Mouse (Mus musculus) myocyte (in vitro differentiated cells): Measurements from ENCODE around the gene Utp3. TPM values are rescaled to one million over a fixed set of nuclear protein-coding genes. Genes with fewer than 3 reads are reported as not detected.

ENCODE experiments used
- H3K27me3 ChIP-seq: one replicate; pipeline ENCODE4 v1.6.1; 2011; ENCODE audit not compliant: control insufficient read depth, insufficient read depth, insufficient read length
- H3K36me3 ChIP-seq: one replicate; pipeline ENCODE4 v1.6.1; 2011; ENCODE audit not compliant: control insufficient read depth, insufficient read depth
- H3K4me2 ChIP-seq: one replicate; pipeline ENCODE4 v1.6.1; 2011; ENCODE audit warnings: low read depth, control low read depth
- H3K4me3 ChIP-seq: one replicate; pipeline ENCODE4 v1.5.1; 2011; ENCODE audit warnings: mild to moderate bottlenecking, control low read depth, moderate library complexity
- H3K79me2 ChIP-seq: one replicate; pipeline ENCODE4 v1.6.1; 2011; ENCODE audit not compliant: control insufficient read depth, insufficient read depth
- H3ac ChIP-seq: one replicate; pipeline ENCODE4 v1.6.1; 2011; ENCODE audit not compliant: control insufficient read depth, insufficient read length
- CEBPB ChIP-seq: IDR thresholded peaks from 2 replicates; pipeline ENCODE4 v1.6.1; 2011; ENCODE audit warnings: mild to moderate bottlenecking, moderate library complexity; ENCODE audit not compliant: poor library complexity, insufficient read depth, severe bottlenecking
- E2F4 ChIP-seq: IDR thresholded peaks from one replicate; pipeline ENCODE4 v1.6.1; 2011; ENCODE audit warnings: mild to moderate bottlenecking, control low read depth, moderate library complexity; ENCODE audit not compliant: insufficient read depth
- MAX ChIP-seq: IDR thresholded peaks from one replicate; pipeline ENCODE4 v1.6.1; 2011; ENCODE audit warnings: low read depth, mild to moderate bottlenecking, control low read depth
- MYOD1 ChIP-seq, 3 experiments: IDR thresholded peaks; one replicate each; pipeline ENCODE4 v1.6.1; 2011; ENCODE audit warnings: control low read depth in 2 of 3, low read depth in 2 of 3, mild to moderate bottlenecking in 2 of 3, moderate library complexity in 1 of 3; ENCODE audit not compliant: insufficient read length in 2 of 3, control insufficient read depth in 1 of 3
- MYOG ChIP-seq, 3 experiments: IDR thresholded peaks; one replicate each; pipeline ENCODE4 v1.6.1; 2011; ENCODE audit warnings: control low read depth in 2 of 3, low read depth in 2 of 3, mild to moderate bottlenecking in 2 of 3; ENCODE audit not compliant: insufficient read length in 2 of 3, control insufficient read depth in 1 of 3, insufficient read depth in 1 of 3
- POLR2A ChIP-seq: IDR thresholded peaks from one replicate; pipeline ENCODE4 v1.6.1; 2011; ENCODE audit warnings: low read depth, mild to moderate bottlenecking, control low read depth, moderate library complexity; ENCODE audit not compliant: insufficient read length
- POLR2AphosphoS2 ChIP-seq: IDR thresholded peaks from one replicate; pipeline ENCODE4 v1.6.1; 2011; ENCODE audit warnings: low read depth, control low read depth; ENCODE audit not compliant: insufficient read length
- REST ChIP-seq: IDR thresholded peaks from one replicate; pipeline ENCODE4 v1.6.1; 2011; ENCODE audit warnings: mild to moderate bottlenecking, control low read depth, moderate library complexity; ENCODE audit not compliant: insufficient read depth, insufficient read length
- SRF ChIP-seq: IDR thresholded peaks from one replicate; pipeline ENCODE4 v1.6.1; 2011; ENCODE audit warnings: low read depth; ENCODE audit not compliant: control insufficient read depth, insufficient read length
- TCF12 ChIP-seq: IDR thresholded peaks from one replicate; pipeline ENCODE4 v1.6.1; 2011; ENCODE audit warnings: mild to moderate bottlenecking, control low read depth; ENCODE audit not compliant: poor library complexity, insufficient read depth, severe bottlenecking
- TCF3 ChIP-seq: IDR thresholded peaks from one replicate; pipeline ENCODE4 v1.6.1; 2011; ENCODE audit warnings: low read depth, control low read depth; ENCODE audit not compliant: insufficient read length
- USF1 ChIP-seq: IDR thresholded peaks from one replicate; pipeline ENCODE4 v1.6.1; 2011; ENCODE audit warnings: low read depth, mild to moderate bottlenecking, control low read depth, moderate library complexity
- polyA plus RNA-seq: library from polyadenylated mRNA; unstranded; fragments of >200 nt; fragmentation: generic; extraction: Trizol; gene quantifications from one replicate; pipeline ENCODE4 v1.2.1, GENCODE M21; 2012; ENCODE audit warnings: missing spikeins

The Utp3 gene
- polyA plus RNA-seq, 1 experiment = 34.5 TPM

- Histone ChIP-seq H3ac (no peak overlapping the region), H3K4me2 (no peak overlapping the region), H3K4me3 (no peak overlapping the region)
These were observed 29.8 kb downstream of the Utp3 start for GRCm38 (mm10) chr5:88584061-88584460.

GRCm38 (mm10) chr5:88586407-88587174 lies 32.3 kb downstream of the Utp3 start:
- Histone ChIP-seq H3K79me2 (peaks cover 8% of the 10 kb centered on the region), H3K27me3 (no peaks in the 10 kb centered on the region), H3K4me2 (no peak overlapping the region), H3K4me3 (no peak overlapping the region), H3ac (no peak overlapping the region), H3K36me3 (no peaks in the 10 kb centered on the region)
- TF ChIP-seq MYOG (IDR thresholded peaks at IDR 0.05; ENCODE audit: control insufficient read depth in 1 of 3, insufficient read depth in 1 of 3, insufficient read length in 2 of 3, low read depth in 2 of 3) (peak in 1 of 3 experiments; percentile 59), SRF (no peak), POLR2AphosphoS2 (no peak), POLR2A (no peak), MYOD1 (IDR thresholded peaks at IDR 0.05; ENCODE audit: control insufficient read depth in 1 of 3, insufficient read length in 2 of 3, low read depth in 2 of 3) (peak in 1 of 3 experiments; percentile 30), E2F4 (no peak)

More at GRCm38 (mm10) chr5:88584061-88584460, 29.8 kb downstream of the Utp3 start:
- no peaks in the 10 kb centered on the region for H3K36me3 ChIP-seq
- peaks cover 8% of the 10 kb centered on the region for H3K79me2 ChIP-seq
- H3K27me3 ChIP-seq = no peaks in the 10 kb centered on the region
- TF ChIP-seq SRF = no peak
- TF ChIP-seq TCF3 = no peak

GRCm38 (mm10) chr5:88587211-88587934 lies 33.1 kb downstream of the Utp3 start:
- Histone ChIP-seq H3K4me3 (no peak overlapping the region), H3K36me3 (no peaks in the 10 kb centered on the region), H3K4me2 (no peak overlapping the region), H3ac (no peak overlapping the region), H3K27me3 (no peaks in the 10 kb centered on the region), H3K79me2 (peaks cover 3% of the 10 kb centered on the region)
- TF ChIP-seq TCF3 (no peak), CEBPB (no peak), POLR2A (no peak)

GRCm38 (mm10) chr5:88588481-88588880 lies 34.2 kb downstream of the Utp3 start:
- Histone ChIP-seq H3ac (no peak overlapping the region), H3K4me3 (no peak overlapping the region), H3K36me3 (no peaks in the 10 kb centered on the region), H3K27me3 (no peaks in the 10 kb centered on the region), H3K4me2 (no peak overlapping the region), H3K79me2 (no peaks in the 10 kb centered on the region)
- TF ChIP-seq POLR2A (no peak), MYOG (IDR thresholded peaks at IDR 0.05; ENCODE audit: control insufficient read depth in 1 of 3, insufficient read depth in 1 of 3, insufficient read length in 2 of 3, low read depth in 2 of 3) (no peak), MYOD1 (IDR thresholded peaks at IDR 0.05; ENCODE audit: control insufficient read depth in 1 of 3, insufficient read length in 2 of 3, low read depth in 2 of 3) (no peak), TCF3 (no peak), CEBPB (no peak), MAX (no peak), SRF (no peak), REST (no peak), E2F4 (no peak), USF1 (no peak), TCF12 (no peak), POLR2AphosphoS2 (no peak)

- Histone ChIP-seq H3K36me3 (no peaks in the 10 kb centered on the region), H3K4me3 (no peak overlapping the region), H3K79me2 (no peaks in the 10 kb centered on the region), H3K27me3 (no peaks in the 10 kb centered on the region), H3K4me2 (no peak overlapping the region), H3ac (no peak overlapping the region)
- TF ChIP-seq POLR2A (no peak), MYOD1 (IDR thresholded peaks at IDR 0.05; ENCODE audit: control insufficient read depth in 1 of 3, insufficient read length in 2 of 3, low read depth in 2 of 3) (no peak), E2F4 (no peak), USF1 (no peak), MYOG (IDR thresholded peaks at IDR 0.05; ENCODE audit: control insufficient read depth in 1 of 3, insufficient read depth in 1 of 3, insufficient read length in 2 of 3, low read depth in 2 of 3) (no peak)
These were observed 39.3 kb downstream of the Utp3 start for GRCm38 (mm10) chr5:88593421-88594172.
